Mouse (Mus musculus): ENCODE measurements around the gene Wiz. TPM values are rescaled to one million over a fixed set of nuclear protein-coding genes. Genes with fewer than 3 reads are reported as not detected.

The Wiz gene
- polyA plus RNA-seq, 1 experiment from 2014 or later, result 24.7 TPM

GRCm38 (mm10) chr17:32341102-32341501 lies 48.1 kb downstream of the Wiz start:
- WGBS, result 91% methylated on average over 1 of the region's 1 CpGs
- no peak for ATAC-seq
- Histone ChIP-seq H3K4me1 (replicated peaks) (no peaks in the 10 kb centered on the region), H3K9me3 (no peaks in the 10 kb centered on the region), H3K4me3 (replicated peaks) (no peak overlapping the region), H3K27me3 (replicated peaks) (no peaks in the 10 kb centered on the region), H3K36me3 (peaks cover 26% of the 10 kb centered on the region), H3K4me2 (replicated peaks) (no peak overlapping the region), H3K27ac (no peak overlapping the region), H3K9ac (no peak overlapping the region)

GRCm38 (mm10) chr17:32340110-32340509 lies 49.1 kb downstream of the Wiz start:
- Histone ChIP-seq H3K4me3 (replicated peaks) (no peak overlapping the region), H3K4me1 (replicated peaks) (no peaks in the 10 kb centered on the region), H3K36me3 (peaks cover 34% of the 10 kb centered on the region), H3K9ac (no peak overlapping the region), H3K27me3 (replicated peaks) (no peaks in the 10 kb centered on the region), H3K4me2 (replicated peaks) (no peak overlapping the region), H3K27ac (no peak overlapping the region), H3K9me3 (no peaks in the 10 kb centered on the region)
- 76% methylated on average over 1 of the region's 1 CpGs for WGBS
- ATAC-seq, result no peak

- ATAC-seq, result no peak
- no peak overlapping the region for H3K4me3 ChIP-seq (replicated peaks)
- H3K9ac ChIP-seq, result no peak overlapping the region
- H3K27me3 ChIP-seq (replicated peaks), result no peaks in the 10 kb centered on the region
- peaks cover 63% of the 10 kb centered on the region for H3K36me3 ChIP-seq
- H3K27ac ChIP-seq, result no peak overlapping the region
- H3K9me3 ChIP-seq, result no peaks in the 10 kb centered on the region
- 77% methylated on average over 2 of the region's 2 CpGs for WGBS
- H3K4me1 ChIP-seq (replicated peaks), result no peaks in the 10 kb centered on the region
- no peak overlapping the region for H3K4me2 ChIP-seq (replicated peaks)
Measured at GRCm38 (mm10) chr17:32335869-32336268, 53.4 kb downstream of the Wiz start.

- Histone ChIP-seq H3K4me3 (replicated peaks) (no peak overlapping the region), H3K4me1 (replicated peaks) (no peaks in the 10 kb centered on the region), H3K27ac (no peak overlapping the region), H3K9me3 (no peaks in the 10 kb centered on the region), H3K9ac (no peak overlapping the region), H3K27me3 (replicated peaks) (no peaks in the 10 kb centered on the region), H3K36me3 (peaks cover 63% of the 10 kb centered on the region), H3K4me2 (replicated peaks) (no peak overlapping the region)
- 92% methylated on average over 12 of the region's 12 CpGs for WGBS
- no peak for ATAC-seq
Measured at GRCm38 (mm10) chr17:32334921-32335320, 54.3 kb downstream of the Wiz start.

- Histone ChIP-seq H3K9me3 (no peaks in the 10 kb centered on the region), H3K9ac (no peak overlapping the region), H3K4me3 (replicated peaks) (no peak overlapping the region), H3K27me3 (replicated peaks) (no peaks in the 10 kb centered on the region), H3K36me3 (peaks cover 59% of the 10 kb centered on the region), H3K27ac (no peak overlapping the region), H3K4me2 (replicated peaks) (no peak overlapping the region), H3K4me1 (replicated peaks) (no peaks in the 10 kb centered on the region)
- WGBS, result 72% methylated on average over 31 of the region's 31 CpGs
- ATAC-seq, result peak; percentile 58
Measured at GRCm38 (mm10) chr17:32333675-32334303, 55.5 kb downstream of the Wiz start.

- H3K4me3 ChIP-seq (replicated peaks), result no peak overlapping the region
- peaks cover 14% of the 10 kb centered on the region for H3K36me3 ChIP-seq
- H3K27ac ChIP-seq, result no peak overlapping the region
- no peaks in the 10 kb centered on the region for H3K9me3 ChIP-seq
- H3K9ac ChIP-seq, result no peak overlapping the region
- H3K4me1 ChIP-seq (replicated peaks), result no peaks in the 10 kb centered on the region
- no peak for ATAC-seq
- H3K27me3 ChIP-seq (replicated peaks), result no peaks in the 10 kb centered on the region
- H3K4me2 ChIP-seq (replicated peaks), result no peak overlapping the region
Measured at GRCm38 (mm10) chr17:32327501-32327900, 61.7 kb downstream of the Wiz start.

- no peak for ATAC-seq
- H3K9ac ChIP-seq, result no peak overlapping the region
- H3K36me3 ChIP-seq, result peaks cover 6% of the 10 kb centered on the region; the same call in 1 of the 2 replicates
- H3K9me3 ChIP-seq, result no peaks in the 10 kb centered on the region
- WGBS, result 94% methylated on average over 1 of the region's 1 CpGs
- no peak overlapping the region for H3K4me3 ChIP-seq (replicated peaks)
- H3K27ac ChIP-seq, result no peak overlapping the region
- no peak overlapping the region for H3K4me2 ChIP-seq (replicated peaks)
- no peaks in the 10 kb centered on the region for H3K27me3 ChIP-seq (replicated peaks)
- H3K4me1 ChIP-seq (replicated peaks), result peaks cover 9% of the 10 kb centered on the region
Measured at GRCm38 (mm10) chr17:32322809-32323208, 66.4 kb downstream of the Wiz start.

- Histone ChIP-seq H3K4me3 (replicated peaks) (peak overlapping the region; percentile 69), H3K4me1 (replicated peaks) (peaks cover 9% of the 10 kb centered on the region), H3K27me3 (replicated peaks) (no peaks in the 10 kb centered on the region), H3K4me2 (replicated peaks) (peak overlapping the region; percentile 77), H3K9ac (peak overlapping the region; percentile 83), H3K27ac (peak overlapping the region; percentile 91), H3K9me3 (no peaks in the 10 kb centered on the region), H3K36me3 (peaks cover 10% of the 10 kb centered on the region)
- WGBS, result 24% methylated on average over 6 of the region's 6 CpGs
- ATAC-seq, result no peak; the same call in 1 of the 2 replicates
Measured at GRCm38 (mm10) chr17:32321836-32322235, 67.4 kb downstream of the Wiz start.

GRCm38 (mm10) chr17:32321390-32321734 lies 67.9 kb downstream of the Wiz start:
- Histone ChIP-seq H3K27ac (peak overlapping the region; percentile 91), H3K36me3 (peaks cover 15% of the 10 kb centered on the region)

GRCm38 (mm10) chr17:32320597-32321389 lies 68.4 kb downstream of the Wiz start, which contains the start of gene Akap8:
Gene Akap8 (minus strand): TSS chr17:32321238.
- peaks cover 20% of the 10 kb centered on the region for H3K36me3 ChIP-seq
- peak within 1 kb of the TSS; percentile 98 for H3K27ac ChIP-seq
- WGBS, result under 1% methylated on average over 83 of the region's 83 CpGs
- peak within 1 kb of the TSS; percentile 77 for H3K4me2 ChIP-seq (replicated peaks)
- ATAC-seq, result peak; percentile 98
- H3K27me3 ChIP-seq (replicated peaks), result no peaks in the 10 kb centered on the region
- H3K4me3 ChIP-seq (replicated peaks), result peak within 1 kb of the TSS; percentile 69
- H3K9me3 ChIP-seq, result no peaks in the 10 kb centered on the region
- peak within 1 kb of the TSS; percentile 83 for H3K9ac ChIP-seq
- H3K4me1 ChIP-seq (replicated peaks), result peaks cover 9% of the 10 kb centered on the region

More at GRCm38 (mm10) chr17:32321390-32321734, 67.9 kb downstream of the Wiz start:
- ATAC-seq, result peak; percentile 78
- Histone ChIP-seq H3K4me2 (replicated peaks) (peak overlapping the region; percentile 77), H3K4me3 (replicated peaks) (peak overlapping the region; percentile 69), H3K9ac (peak overlapping the region; percentile 83), H3K27me3 (replicated peaks) (no peaks in the 10 kb centered on the region), H3K4me1 (replicated peaks) (peaks cover 9% of the 10 kb centered on the region), H3K9me3 (no peaks in the 10 kb centered on the region)
- WGBS, result 0% methylated on average over 23 of the region's 23 CpGs

- WGBS, result under 1% methylated on average over 7 of the region's 7 CpGs
- Histone ChIP-seq H3K9ac (peak overlapping the region; percentile 79), H3K4me2 (replicated peaks) (peak overlapping the region; percentile 77), H3K36me3 (peaks cover 29% of the 10 kb centered on the region), H3K27ac (peak overlapping the region; percentile 98), H3K27me3 (replicated peaks) (no peaks in the 10 kb centered on the region), H3K9me3 (no peaks in the 10 kb centered on the region), H3K4me3 (replicated peaks) (peak overlapping the region; percentile 69), H3K4me1 (replicated peaks) (peaks cover 9% of the 10 kb centered on the region)
- ATAC-seq, result no peak
Measured at GRCm38 (mm10) chr17:32319950-32320349, 69.3 kb downstream of the Wiz start.

GRCm38 (mm10) chr17:32317708-32318107 lies 71.5 kb downstream of the Wiz start:
- no peak overlapping the region for H3K4me2 ChIP-seq (replicated peaks)
- peaks cover 9% of the 10 kb centered on the region for H3K4me1 ChIP-seq (replicated peaks)
- 89% methylated on average over 3 of the region's 3 CpGs for WGBS
- no peak for ATAC-seq
- H3K4me3 ChIP-seq (replicated peaks), result no peak overlapping the region
- H3K36me3 ChIP-seq, result peaks cover 48% of the 10 kb centered on the region
- no peak overlapping the region for H3K27ac ChIP-seq
- H3K27me3 ChIP-seq (replicated peaks), result no peaks in the 10 kb centered on the region
- H3K9me3 ChIP-seq, result no peaks in the 10 kb centered on the region
- no peak overlapping the region for H3K9ac ChIP-seq

Data from intestine, embryonic 15.5 days (tissue).